Mouse (Mus musculus) heart, postnatal 0 days (tissue): ENCODE results near the gene Sri. TPM values are rescaled to one million over a fixed set of nuclear protein-coding genes. Genes with fewer than 3 reads are reported as not detected.

Source experiments
- ATAC-seq: fragments of 200-750 bp; cut with Nextera tagmentation; 2 replicates; pipeline ENCODE4 v1.8.0; 2017; ENCODE audit warnings: low read depth, moderate number of reproducible peaks, moderate library complexity; ENCODE audit not compliant: insufficient read depth
- DNase-seq: peaks from one replicate; pipeline ENCODE4 v3.0.0-alpha.2; 2016; ENCODE audit warnings: low spot score
- H3K27ac ChIP-seq: fragments of 300-500 bp; sonication (generic); 2 replicates; pipeline ENCODE4 v1.5.1; 2014; ENCODE audit warnings: low read depth, mild to moderate bottlenecking
- H3K27me3 ChIP-seq: fragments of 300-500 bp; sonication (generic); 2 replicates; pipeline ENCODE4 v1.6.1; 2014; ENCODE audit warnings: low read length, mixed read lengths; ENCODE audit not compliant: control insufficient read depth, insufficient read depth
- H3K36me3 ChIP-seq: fragments of 300-500 bp; sonication (generic); replicated peaks from 2 replicates; pipeline ENCODE4 v1.6.1; 2014; ENCODE audit warnings: low read length, mixed read lengths; ENCODE audit not compliant: control insufficient read depth, insufficient read depth
- H3K4me1 ChIP-seq: fragments of 300-500 bp; sonication (generic); 2 replicates; pipeline ENCODE4 v1.6.1; 2014; ENCODE audit warnings: antibody characterized with exemption; ENCODE audit not compliant: control insufficient read depth, insufficient read depth
- H3K4me2 ChIP-seq: fragments of 300-500 bp; sonication (generic); 2 replicates; pipeline ENCODE4 v1.6.1; 2014; ENCODE audit warnings: low read depth, mild to moderate bottlenecking, low read length, moderate library complexity
- H3K4me3 ChIP-seq: fragments of 300-500 bp; sonication (generic); 2 replicates; pipeline ENCODE4 v1.5.1; 2014; ENCODE audit warnings: low read depth, low read length
- H3K9ac ChIP-seq: fragments of 300-500 bp; sonication (generic); replicated peaks from 2 replicates; pipeline ENCODE4 v1.6.1; 2014; ENCODE audit warnings: low read depth, low read length, mixed read lengths
- H3K9me3 ChIP-seq: fragments of 300-500 bp; sonication (generic); replicated peaks from 2 replicates; pipeline ENCODE4 v1.6.1; 2016; ENCODE audit warnings: low read length; ENCODE audit not compliant: control insufficient read depth
- CTCF ChIP-seq: IDR thresholded peaks from 2 replicates; pipeline ENCODE4 v1.5.1; 2016; ENCODE audit warnings: antibody characterized with exemption, control low read depth, low read depth
- EP300 ChIP-seq: IDR thresholded peaks from 2 replicates; pipeline ENCODE4 v1.6.1; 2016; ENCODE audit warnings: antibody characterized with exemption, low read depth
- WGBS: fragments of 180-500 bp; shearing (Covaris S2); extraction: QIAGEN DNeasy Blood & Tissue Kit; methylation state at CpG from one replicate; pipeline ENCODE4 v1.1.7; 2014; 5-methylcytosine and 5-hydroxymethylcytosine counted together
- polyA plus RNA-seq: library from polyadenylated mRNA; unstranded; fragments of >200 nt; fragmentation: Nextera tagmentation; extraction: Ambion mirVana; gene quantifications from 2 replicates; pipeline ENCODE4 v1.2.1, GENCODE M21; 2015
- total RNA-seq: library from RNA; depleted of rRNA; stranded (reverse); fragments of >200 nt; gene quantifications from 2 replicates; pipeline ENCODE4 v1.2.3, GENCODE M21; 2014; ENCODE audit warnings: low replicate concordance

Gene Sri
- total and polyA plus RNA-seq, 2 experiments from 2014 or later: 136 to 265 TPM

DNA sequence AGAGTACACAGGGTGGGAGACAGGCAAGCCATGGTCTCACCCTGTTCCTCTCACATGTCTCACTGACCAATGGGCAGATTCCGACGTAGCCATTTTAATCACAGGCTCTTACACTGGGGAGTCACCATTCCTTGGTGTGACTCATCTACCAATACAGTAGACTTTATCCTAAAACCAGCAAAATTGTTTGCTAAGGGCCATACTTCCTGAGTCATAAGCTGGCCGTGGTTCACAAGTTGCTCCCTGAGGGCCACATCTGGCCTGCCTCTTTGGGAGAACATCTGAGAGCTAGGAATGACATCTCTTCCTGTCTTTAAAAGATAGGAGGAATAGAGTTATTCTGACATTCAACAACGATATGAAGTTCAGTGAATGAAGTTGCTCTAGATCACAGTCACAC, 7.9 kb downstream of the Sri start:
- Histone ChIP-seq H3K36me3 (peaks cover 7% of the 10 kb centered on the region; the same call in 1 of the 2 replicates), H3K9me3 (no peaks in the 10 kb centered on the region), H3K4me2 (no peak overlapping the region), H3K9ac (no peak overlapping the region), H3K4me3 (no peak overlapping the region), H3K27ac (no peak overlapping the region), H3K27me3 (no peaks in the 10 kb centered on the region), H3K4me1 (peaks cover 14% of the 10 kb centered on the region)
- DNase-seq: no peak
- ATAC-seq: no peak
- WGBS: 68% methylated on average over 4 of the region's 4 CpGs
- TF ChIP-seq CTCF (no peak), EP300 (no peak)

DNA sequence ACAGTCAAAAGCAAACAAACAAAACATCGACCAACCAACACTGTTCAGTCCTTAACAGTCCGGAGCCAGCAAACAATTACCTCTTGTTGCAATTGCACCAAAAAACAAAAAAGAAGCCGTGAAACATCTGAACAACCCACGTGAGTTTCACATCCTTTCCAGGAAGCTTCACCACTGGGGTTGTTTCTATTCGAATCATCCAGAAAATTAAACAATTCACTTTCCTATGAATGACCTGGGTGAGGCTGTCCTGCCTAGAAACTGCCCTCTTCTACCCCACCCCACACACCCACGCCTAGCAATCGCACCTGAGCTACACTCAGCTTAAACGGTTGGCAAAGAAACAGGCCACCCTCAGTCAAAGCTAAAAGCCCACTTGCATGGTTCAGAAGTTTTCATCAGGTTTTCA, 9.8 kb downstream of the Sri start:
- Histone ChIP-seq H3K36me3 (peaks cover 21% of the 10 kb centered on the region), H3K27ac (peak overlapping the region; percentile 98), H3K4me2 (peak overlapping the region; percentile 81), H3K27me3 (no peaks in the 10 kb centered on the region), H3K9ac (peak overlapping the region; percentile 96), H3K4me1 (peaks cover 14% of the 10 kb centered on the region), H3K9me3 (no peaks in the 10 kb centered on the region), H3K4me3 (peak overlapping the region; percentile 96)
- DNase-seq (no peak), ATAC-seq (no peak)
- TF ChIP-seq CTCF: no peak
- WGBS: 31% methylated on average over 8 of the region's 8 CpGs

DNA sequence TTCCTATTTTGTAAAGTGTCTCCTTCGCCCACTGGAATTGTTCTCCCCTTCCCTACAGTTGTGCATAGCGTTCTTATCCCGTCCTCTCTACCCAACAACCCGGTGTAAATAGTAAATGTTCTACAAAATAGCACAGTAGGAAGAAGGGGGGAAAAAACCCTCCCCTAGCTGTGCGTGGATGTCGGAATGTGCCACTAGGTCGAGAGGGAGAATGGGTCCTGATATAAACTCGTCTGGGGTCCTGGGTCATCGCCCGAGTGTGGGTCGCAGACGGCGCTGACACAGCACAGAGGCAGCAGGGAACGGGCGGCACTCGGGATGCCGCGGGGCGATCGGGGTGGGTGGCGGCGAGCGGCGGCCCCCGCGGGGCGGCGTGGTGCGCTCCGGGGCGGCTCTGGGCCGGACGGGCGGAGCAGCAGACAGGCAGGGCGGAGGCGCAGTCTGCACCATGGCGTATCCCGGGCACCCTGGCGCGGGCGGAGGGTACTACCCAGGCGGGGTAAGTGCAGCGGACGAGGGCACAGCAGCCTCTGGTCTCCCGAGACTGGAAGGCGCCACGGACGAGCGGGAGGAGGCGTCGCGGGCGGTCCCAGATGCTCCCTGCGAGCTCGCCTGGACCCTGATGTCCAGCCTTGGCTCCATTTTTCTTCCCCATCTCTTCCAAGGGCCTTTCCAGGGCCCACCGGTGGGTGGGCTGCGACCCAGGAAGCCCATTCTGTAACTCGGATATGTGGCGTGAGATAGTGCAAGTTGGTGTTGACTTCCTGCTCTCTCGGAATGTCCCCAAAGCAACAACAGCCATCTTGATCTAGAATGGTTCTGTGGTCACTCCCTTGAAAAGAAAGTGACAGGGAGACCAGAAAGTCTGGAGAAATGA, 10.5 kb downstream of the Sri start:
- ATAC-seq (peak; percentile 97), DNase-seq (peak; percentile 78)
- Histone ChIP-seq H3K9ac (peak overlapping the region; percentile 96), H3K27me3 (no peaks in the 10 kb centered on the region), H3K4me2 (peak overlapping the region; percentile 81), H3K36me3 (peaks cover 28% of the 10 kb centered on the region), H3K9me3 (no peaks in the 10 kb centered on the region), H3K27ac (peak overlapping the region; percentile 98), H3K4me1 (peaks cover 14% of the 10 kb centered on the region), H3K4me3 (peak overlapping the region; percentile 96)
- WGBS: under 1% methylated on average over 54 of the region's 60 CpGs
- TF ChIP-seq EP300 (no peak), CTCF (no peak)

DNA sequence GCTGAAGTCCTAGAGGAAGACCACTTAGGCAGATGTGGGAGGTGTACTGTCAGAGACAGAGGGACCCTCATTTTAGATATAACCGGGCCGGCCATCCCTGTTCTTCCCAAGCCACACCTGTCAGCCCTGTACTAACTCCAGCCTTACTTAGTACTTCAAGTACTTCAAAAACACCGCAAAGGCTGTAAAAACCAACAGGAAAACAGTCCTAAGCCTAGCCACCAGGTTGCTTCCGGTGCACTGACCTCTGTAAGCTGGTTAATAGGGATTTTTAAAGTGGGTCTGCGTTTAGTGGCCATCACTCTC, 11.1 kb downstream of the Sri start:
- Histone ChIP-seq H3K4me2 (peak overlapping the region; percentile 81), H3K9ac (peak overlapping the region; percentile 96), H3K27ac (peak overlapping the region; percentile 98), H3K4me3 (peak overlapping the region; percentile 96), H3K9me3 (no peaks in the 10 kb centered on the region), H3K4me1 (peaks cover 14% of the 10 kb centered on the region), H3K36me3 (peaks cover 34% of the 10 kb centered on the region), H3K27me3 (no peaks in the 10 kb centered on the region)
- WGBS: 28% methylated on average over 5 of the region's 5 CpGs
- DNase-seq (no peak), ATAC-seq (0 out of 2 replicates have a peak, but pooled peaks have one; percentile 3)
- no peak for TF ChIP-seq CTCF
- no peak for TF ChIP-seq EP300

DNA sequence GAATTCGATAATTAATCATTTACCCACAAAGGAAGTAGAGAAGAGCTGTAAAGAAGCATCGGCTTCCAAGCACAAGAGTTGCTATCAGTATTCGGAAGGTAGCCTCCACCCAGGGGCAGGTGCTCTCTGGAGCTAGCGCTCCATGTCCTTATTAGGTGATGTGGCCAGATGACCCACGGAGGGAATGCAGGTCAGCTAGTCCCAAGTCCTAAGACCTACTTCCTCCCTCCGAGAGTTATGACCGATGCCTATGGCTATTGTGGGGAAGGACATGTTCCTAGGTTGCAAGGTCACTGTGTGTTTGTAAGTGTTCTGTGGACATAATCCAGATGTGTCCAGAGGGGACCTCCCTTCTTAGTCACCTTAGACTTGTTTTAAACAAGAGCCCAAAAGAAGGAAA, 12.2 kb downstream of the Sri start:
- peak overlapping the region; percentile 98 for H3K27ac ChIP-seq

More for the DNA sequence above, 12.2 kb downstream of the Sri start:
- Histone ChIP-seq H3K4me3 (peak overlapping the region; percentile 96), H3K4me1 (peaks cover 14% of the 10 kb centered on the region), H3K36me3 (peaks cover 42% of the 10 kb centered on the region), H3K27me3 (no peaks in the 10 kb centered on the region), H3K9ac (no peak overlapping the region), H3K4me2 (peak overlapping the region; percentile 81), H3K9me3 (no peaks in the 10 kb centered on the region)
- DNase-seq (peak; percentile 42), ATAC-seq (no peak)
- WGBS: 60% methylated on average over 7 of the region's 7 CpGs
- TF ChIP-seq EP300: no peak
- no peak for TF ChIP-seq CTCF
